Mouse (Mus musculus) brain, embryonic 14.5 days (tissue): ENCODE results near the gene Col27a1.

Experiments
- CTCF ChIP-seq: fragments of 200-500 bp; IDR thresholded peaks from 2 replicates; pipeline ENCODE4 v1.5.1; 2012; ENCODE audit warnings: inconsistent platforms, mild to moderate bottlenecking, moderate library complexity, borderline replicate concordance; ENCODE audit not compliant: insufficient read depth, insufficient read length; ENCODE audit errors: extremely low read depth
- POLR2A ChIP-seq: fragments of 200-500 bp; IDR thresholded peaks from 2 replicates; pipeline ENCODE4 v1.6.1; 2012; ENCODE audit warnings: mild to moderate bottlenecking, inconsistent platforms, borderline replicate concordance; ENCODE audit not compliant: poor library complexity, insufficient read depth, insufficient read length, severe bottlenecking; ENCODE audit errors: extremely low read depth

GRCm38 (mm10) chr4:63296876-63297275 is 83.1 kb downstream of the Col27a1 start:
- TF ChIP-seq CTCF, result no peak
- TF ChIP-seq POLR2A, result no peak
